In the genomic region with DNA sequence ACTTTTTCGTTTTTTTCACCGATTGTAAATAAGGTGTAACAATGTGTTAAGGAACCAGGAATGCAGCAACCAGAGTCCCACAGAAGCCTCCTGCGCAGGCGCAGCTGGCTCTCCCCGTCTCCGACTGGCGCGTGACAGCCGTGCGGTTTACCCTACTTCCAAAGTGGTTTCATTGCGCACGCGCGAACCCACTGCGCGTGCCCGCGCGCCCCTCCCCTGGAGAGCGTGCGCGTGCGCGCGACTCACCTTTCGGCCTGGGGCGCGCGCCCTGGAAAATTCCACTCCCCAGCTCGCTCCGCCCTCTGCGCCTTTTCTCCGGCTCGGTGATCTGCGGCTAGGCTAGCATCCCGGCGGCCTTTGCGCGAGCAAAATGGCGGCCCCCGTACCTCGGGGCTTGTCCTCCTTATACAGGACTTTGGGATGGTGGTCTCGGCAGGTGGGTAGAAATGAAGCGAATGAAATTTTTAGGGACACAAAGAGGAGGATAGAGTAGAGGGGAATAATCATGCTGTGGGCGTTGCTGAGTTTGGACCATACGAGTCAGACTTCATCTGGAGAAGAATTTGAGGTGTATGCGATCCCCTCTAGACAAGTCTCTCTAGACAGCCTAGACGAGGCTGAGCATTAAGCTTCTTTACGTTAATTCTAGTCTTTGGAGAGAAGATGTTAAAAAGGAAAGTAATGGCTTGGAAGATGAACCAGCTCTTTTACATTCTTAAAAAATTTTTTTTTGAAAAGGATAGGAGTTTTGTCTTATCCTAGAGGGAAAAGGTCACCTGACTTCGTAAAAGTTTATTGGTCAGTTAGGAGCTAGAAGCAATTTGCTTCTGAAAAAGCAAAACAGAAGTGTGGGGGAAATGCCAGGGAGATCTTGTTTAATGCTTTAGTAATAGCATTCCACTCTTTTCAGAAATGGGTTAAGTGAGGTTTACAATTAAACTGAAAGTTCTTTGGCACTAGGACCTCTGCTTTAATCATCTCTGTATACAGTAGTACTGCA, we compare ENCODE assay signal across 8 mouse cellular contexts. TPM values are rescaled to one million over a fixed set of nuclear protein-coding genes. Genes with fewer than 3 reads are reported as not detected.
DNase-seq lines count a peak whose midpoint lies in the region; ATAC-seq and TF ChIP-seq lines count a peak whose summit lies in the region.

A gene (plus strand): TSS at position 213 of the 1,000 bp plus-strand sequence.

- no peaks in the 10 kb centered on the region for H3K9me3 ChIP-seq in hindbrain, embryonic 10.5 days
- no peaks in the 10 kb centered on the region for H3K9me3 ChIP-seq in lung, postnatal 0 days (ENCODE audit: low read length)

- H3K27ac ChIP-seq in hindbrain, embryonic 10.5 days = peak within 1 kb of the TSS; percentile 89
- H3K27ac ChIP-seq in lung, postnatal 0 days (ENCODE audit: low read length) = peak within 1 kb of the TSS; percentile 76

- under 1% methylated on average over 50 of the region's 50 CpGs for WGBS in hindbrain, embryonic 10.5 days
- under 1% methylated on average over 49 of the region's 50 CpGs for WGBS in lung, postnatal 0 days

- peaks cover 25% of the 10 kb centered on the region for H3K36me3 ChIP-seq in hindbrain, embryonic 10.5 days
- no peaks in the 10 kb centered on the region for H3K36me3 ChIP-seq in lung, postnatal 0 days (ENCODE audit: insufficient read depth, low read length)

- H3K4me2 ChIP-seq in lung, postnatal 0 days (replicated peaks; ENCODE audit: low read depth, low read length) = peak within 1 kb of the TSS; percentile 50

- peak; percentile 88 for DNase-seq in MEL-GATA-1-ER (ENCODE audit: extremely low read depth, low read depth)
- peak; percentile 99 for DNase-seq in cerebellum, adult 8-10 months
- DNase-seq in hindbrain, embryonic 10.5 days (ENCODE audit: low spot score) = peak; percentile 98
- DNase-seq in layer of hippocampus, adult 9-11 months = peak; percentile 98
- DNase-seq in lung, postnatal 0 days (ENCODE audit: low spot score) = peak; percentile 98
- peak; percentile 98 for DNase-seq in ovary, postnatal 14 days (ENCODE audit: low spot score)
- peak; percentile 99 for DNase-seq in thymus, postnatal 14 days

- peak; percentile 95 for ATAC-seq in frontal cortex, adult (ENCODE audit: low TSS enrichment)
- ATAC-seq in lung, postnatal 0 days = peak; percentile 95

- H3K27me3 ChIP-seq in hindbrain, embryonic 10.5 days (ENCODE audit: insufficient read depth, poor library complexity, severe bottlenecking) = peaks cover 9% of the 10 kb centered on the region; the same call in 1 of the 2 replicates
- H3K27me3 ChIP-seq in lung, postnatal 0 days (replicated peaks; ENCODE audit: insufficient read depth, low read length) = no peaks in the 10 kb centered on the region

- TF ChIP-seq CTCF in lung, postnatal 0 days (IDR thresholded peaks at IDR 0.05) = no peak

- peak within 1 kb of the TSS; percentile 38 for H3K9ac ChIP-seq in lung, postnatal 0 days (replicated peaks; ENCODE audit: low read depth)

- TF ChIP-seq EP300 in lung, postnatal 0 days (IDR thresholded peaks at IDR 0.05) = peak; percentile 43

- H3K4me1 ChIP-seq in hindbrain, embryonic 10.5 days (replicated peaks) = peaks cover 21% of the 10 kb centered on the region
- peaks cover 6% of the 10 kb centered on the region; the same call in 1 of the 2 replicates for H3K4me1 ChIP-seq in lung, postnatal 0 days (ENCODE audit: insufficient read depth, low read depth, low read length)

- H3K4me3 ChIP-seq in hindbrain, embryonic 10.5 days = peak within 1 kb of the TSS; percentile 62
- peak within 1 kb of the TSS; percentile 45 for H3K4me3 ChIP-seq in lung, postnatal 0 days (ENCODE audit: low read depth, low read length)

RNA-seq across cellular contexts. Expression of the gene that starts here (rescaled TPM):
- 50.8 and 63.5 TPM in 2 replicates for polyA plus RNA-seq in hindbrain, embryonic 10.5 days (2016; fragmentation: Nextera tagmentation; extraction: Ambion mirVana)
- 19.2 and 22.4 TPM in 2 replicates for polyA plus RNA-seq in lung, postnatal 0 days (2015; fragmentation: Nextera tagmentation; extraction: Ambion mirVana)

Comparison
In these comparisons a context has a peak if more than half of its experiments do, and no peak if none do; other contexts are left out.
1. Peak in every context shown above with its lines: DNase-seq, ATAC-seq, H3K4me3 ChIP-seq and H3K27ac ChIP-seq.